Mouse (Mus musculus): ENCODE data around the gene Cd2. TPM values are rescaled to one million over a fixed set of nuclear protein-coding genes. Genes with fewer than 3 reads are reported as not detected.

The Cd2 gene
- polyA plus RNA-seq (2017; shearing (Covaris generic)): 951 TPM

DNA sequence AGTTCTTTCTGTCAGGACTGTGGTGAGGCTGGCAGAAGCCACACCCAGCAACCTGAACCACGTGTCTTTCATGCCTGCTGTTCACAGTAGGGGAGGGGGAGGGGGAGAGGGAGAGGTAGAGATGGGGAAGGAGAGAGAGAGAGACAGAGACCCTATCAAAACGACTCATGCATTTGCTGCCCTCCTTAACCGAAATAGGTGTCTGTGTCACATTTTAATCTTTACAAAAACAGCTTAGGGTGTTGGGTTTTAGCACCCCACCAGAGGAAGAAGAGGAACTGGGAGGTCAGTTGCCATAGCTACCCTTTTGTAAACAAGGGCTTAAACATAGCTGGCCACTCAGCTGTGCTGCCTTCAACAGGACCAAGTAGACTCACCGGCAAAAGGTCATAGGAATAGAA is at the start of gene Cd2:
TSS of gene Cd2 (minus strand) at position 29 of the 401 bp plus-strand sequence.

Other genes starting within 250 kb of the Cd2 start
- 1.0 TPM for gene Ptgfrn, start 177.7 kb downstream of the Cd2 start, polyA plus RNA-seq (2017; shearing (Covaris generic))
- gene Igsf3, start 89.1 kb upstream of the Cd2 start, polyA plus RNA-seq (2017; shearing (Covaris generic)): 0.43 TPM

Measured in effector memory CD4-positive, alpha-beta T cell, adult 7 months (primary cell).